Mouse (Mus musculus) hindbrain, embryonic 12.5 days (tissue): ENCODE measurements around the gene Ift46. TPM values are rescaled to one million over a fixed set of nuclear protein-coding genes. Genes with fewer than 3 reads are reported as not detected.
"Not testable (repeated sequence)": the region's sequence is repeated elsewhere in the genome, so short reads cannot be mapped to it uniquely, and the experiment has no call there.

Source experiments
- ATAC-seq: fragments of 200-750 bp; cut with Nextera tagmentation; 2 replicates; pipeline ENCODE4 v1.8.0; 2017; ENCODE audit warnings: moderate TSS enrichment; ENCODE audit not compliant: low FRiP score
- H3K27ac ChIP-seq: fragments of 300-500 bp; sonication (generic); 2 replicates; pipeline ENCODE4 v1.5.1; 2016; ENCODE audit warnings: mild to moderate bottlenecking
- H3K27me3 ChIP-seq: fragments of 300-500 bp; sonication (generic); 2 replicates; pipeline ENCODE4 v1.6.1; 2016; ENCODE audit warnings: mild to moderate bottlenecking
- H3K36me3 ChIP-seq: fragments of 300-500 bp; sonication (generic); 2 replicates; pipeline ENCODE4 v1.6.1; 2016; ENCODE audit warnings: mild to moderate bottlenecking
- H3K4me1 ChIP-seq: fragments of 300-500 bp; sonication (generic); 2 replicates; pipeline ENCODE4 v1.6.1; 2016
- H3K4me2 ChIP-seq: fragments of 300-500 bp; sonication (generic); replicated peaks from 2 replicates; pipeline ENCODE4 v1.6.1; 2016; ENCODE audit warnings: mild to moderate bottlenecking
- H3K4me3 ChIP-seq: fragments of 300-500 bp; sonication (generic); 2 replicates; pipeline ENCODE4 v1.5.1; 2016; ENCODE audit warnings: mild to moderate bottlenecking
- H3K9ac ChIP-seq: fragments of 300-500 bp; sonication (generic); 2 replicates; pipeline ENCODE4 v1.6.1; 2016; ENCODE audit warnings: mild to moderate bottlenecking, moderate library complexity
- H3K9me3 ChIP-seq: fragments of 300-500 bp; sonication (generic); replicated peaks from 2 replicates; pipeline ENCODE4 v1.6.1; 2016; ENCODE audit warnings: mild to moderate bottlenecking
- WGBS: fragments of 180-500 bp; shearing (Covaris S2); methylation state at CpG from one replicate; pipeline ENCODE4 v1.1.7; 2016; 5-methylcytosine and 5-hydroxymethylcytosine counted together
- polyA plus RNA-seq: library from polyadenylated mRNA; unstranded; fragments of >200 nt; fragmentation: Nextera tagmentation; extraction: Ambion mirVana; gene quantifications from 2 replicates; pipeline ENCODE4 v1.2.1, GENCODE M21; 2016

Gene Ift46
- polyA plus RNA-seq, 1 experiment from 2014 or later, result 153 TPM

DNA sequence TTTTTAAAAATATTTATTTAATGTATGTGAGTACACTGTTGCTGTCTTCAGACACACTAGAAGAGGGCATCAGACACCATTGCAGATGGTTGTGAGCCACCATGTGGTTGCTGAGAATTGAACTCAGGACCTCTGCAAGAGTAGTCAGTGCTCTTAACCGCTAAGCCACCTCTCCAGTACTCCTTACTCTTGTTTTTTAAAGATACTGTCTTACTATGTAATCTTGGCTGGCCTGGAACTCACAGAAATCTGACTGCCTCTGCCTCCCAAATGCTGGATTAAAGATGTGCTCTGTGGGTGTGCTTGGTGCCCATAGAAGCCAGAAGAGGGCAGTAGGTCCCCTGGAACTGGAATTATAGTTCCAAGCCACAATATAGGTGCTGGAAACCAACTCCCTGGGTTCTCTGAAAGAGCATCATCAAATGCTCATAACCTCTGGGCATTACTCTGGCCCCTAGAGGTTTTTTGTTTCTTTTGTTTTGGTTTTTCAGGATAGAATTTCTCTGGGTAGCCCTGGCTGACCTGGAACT lies 27.0 kb upstream of the Ift46 start:
- 87% methylated on average over 1 of the region's 1 CpGs for WGBS
- Histone ChIP-seq H3K4me1 (peaks cover 2% of the 10 kb centered on the region; the same call in 1 of the 2 replicates), H3K27ac (no peak overlapping the region), H3K9ac (no peak overlapping the region), H3K9me3 (no peaks in the 10 kb centered on the region), H3K4me2 (no peak overlapping the region), H3K27me3 (no peaks in the 10 kb centered on the region), H3K36me3 (peaks cover 44% of the 10 kb centered on the region), H3K4me3 (no peak overlapping the region)
- ATAC-seq, result no peak

DNA sequence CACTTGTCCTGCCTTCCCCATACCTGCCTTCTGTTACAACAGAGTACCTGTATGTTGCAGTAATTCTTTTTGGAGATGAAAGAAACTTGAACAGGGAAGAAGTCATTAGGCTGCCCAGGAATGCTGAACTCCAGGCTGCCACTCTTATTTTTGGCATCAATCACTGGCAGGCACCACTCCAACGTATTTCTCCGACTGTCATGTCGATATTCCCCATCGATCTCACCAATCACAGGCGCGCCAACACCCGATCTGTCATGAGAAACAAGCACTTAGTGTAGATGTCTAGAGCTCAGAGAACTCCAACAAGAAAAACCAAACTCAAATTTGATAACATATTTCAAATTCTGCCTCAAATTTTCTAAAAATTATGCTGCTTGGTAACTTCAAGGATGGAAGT lies 22.3 kb upstream of the Ift46 start:
- H3K36me3 ChIP-seq, result peaks cover 78% of the 10 kb centered on the region
- 96% methylated on average over 7 of the region's 7 CpGs for WGBS
- no peaks in the 10 kb centered on the region for H3K27me3 ChIP-seq
- H3K9ac ChIP-seq, result no peak overlapping the region
- H3K4me1 ChIP-seq, result no peaks in the 10 kb centered on the region
- H3K27ac ChIP-seq, result no peak overlapping the region
- no peak for ATAC-seq
- no peak overlapping the region for H3K4me3 ChIP-seq
- H3K9me3 ChIP-seq, result no peaks in the 10 kb centered on the region
- no peak overlapping the region for H3K4me2 ChIP-seq

DNA sequence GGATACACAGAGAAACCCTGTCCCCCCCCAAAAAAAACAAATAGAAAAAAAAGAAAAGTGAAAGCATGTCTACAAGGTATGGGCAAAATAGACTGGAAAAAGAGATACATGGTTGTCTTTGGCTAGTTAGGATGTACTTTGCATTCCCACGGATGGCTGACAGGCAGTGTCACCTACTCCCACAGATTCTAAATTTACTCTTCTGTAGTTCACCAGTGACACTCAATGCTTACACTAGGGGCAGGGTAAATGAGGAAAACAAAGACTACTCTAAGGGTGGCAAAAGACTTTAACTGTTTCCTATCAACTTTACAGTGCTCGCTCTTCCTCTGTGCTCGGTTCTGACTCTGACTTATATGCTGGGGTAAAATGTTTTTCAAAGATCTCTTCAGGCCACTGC lies 21.0 kb upstream of the Ift46 start:
- H3K9ac ChIP-seq, result no peak overlapping the region
- no peaks in the 10 kb centered on the region for H3K9me3 ChIP-seq
- H3K36me3 ChIP-seq, result peaks cover 82% of the 10 kb centered on the region
- no peak overlapping the region for H3K27ac ChIP-seq
- H3K4me3 ChIP-seq, result no peak overlapping the region
- no peaks in the 10 kb centered on the region for H3K4me1 ChIP-seq
- ATAC-seq, result no peak
- H3K27me3 ChIP-seq, result no peaks in the 10 kb centered on the region
- H3K4me2 ChIP-seq, result no peak overlapping the region
- WGBS, result 97% methylated on average over 3 of the region's 3 CpGs

DNA sequence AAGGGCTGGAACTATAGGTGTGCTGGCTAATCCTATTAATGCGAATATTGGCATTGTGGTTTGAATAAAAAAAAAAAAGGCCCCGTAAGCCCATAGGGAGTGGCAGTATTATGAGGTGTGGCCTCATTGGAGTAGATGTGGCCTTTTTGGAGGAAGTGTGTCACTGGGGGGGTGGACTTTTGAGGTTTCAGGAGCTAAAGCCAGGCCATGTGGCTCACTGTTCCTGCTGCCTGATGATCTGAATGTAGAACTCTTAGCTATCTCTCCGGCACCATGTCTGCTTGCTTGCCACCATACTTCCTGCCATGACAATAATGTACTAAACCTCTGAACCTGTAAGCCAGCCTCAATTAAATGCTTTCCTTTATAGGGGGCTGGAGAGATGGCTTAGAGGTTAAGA lies 20.4 kb upstream of the Ift46 start:
- Histone ChIP-seq H3K36me3 (peaks cover 85% of the 10 kb centered on the region), H3K4me1 (no peaks in the 10 kb centered on the region), H3K27me3 (no peaks in the 10 kb centered on the region), H3K4me3 (no peak overlapping the region), H3K9ac (no peak overlapping the region), H3K9me3 (no peaks in the 10 kb centered on the region), H3K27ac (no peak overlapping the region), H3K4me2 (no peak overlapping the region)
- no peak for ATAC-seq
- WGBS, result 96% methylated on average over 3 of the region's 3 CpGs

DNA sequence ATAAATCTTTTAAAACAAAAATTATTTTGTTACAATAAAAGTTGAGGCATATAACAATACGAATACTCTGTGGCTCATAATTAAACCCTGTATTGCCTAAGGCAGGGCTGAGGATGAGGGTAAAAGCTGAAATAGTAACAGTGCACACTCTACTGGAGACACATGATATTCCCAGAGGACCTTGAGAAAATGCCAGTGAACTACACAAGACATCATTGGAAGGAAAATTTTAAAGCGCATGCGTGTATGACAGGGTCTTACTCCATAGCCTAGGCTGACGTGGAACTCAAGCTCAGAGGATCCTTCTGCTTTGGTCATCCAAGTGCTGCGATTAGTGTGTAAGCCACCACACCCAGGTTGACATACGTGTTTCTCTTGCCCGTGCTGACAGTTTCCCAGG lies 19.2 kb upstream of the Ift46 start:
- Histone ChIP-seq H3K4me1 (no peaks in the 10 kb centered on the region), H3K4me2 (no peak overlapping the region), H3K27me3 (no peaks in the 10 kb centered on the region), H3K36me3 (peaks cover 83% of the 10 kb centered on the region), H3K4me3 (no peak overlapping the region), H3K9ac (no peak overlapping the region), H3K27ac (no peak overlapping the region), H3K9me3 (no peaks in the 10 kb centered on the region)
- 88% methylated on average over 7 of the region's 7 CpGs for WGBS
- ATAC-seq, result no peak

DNA sequence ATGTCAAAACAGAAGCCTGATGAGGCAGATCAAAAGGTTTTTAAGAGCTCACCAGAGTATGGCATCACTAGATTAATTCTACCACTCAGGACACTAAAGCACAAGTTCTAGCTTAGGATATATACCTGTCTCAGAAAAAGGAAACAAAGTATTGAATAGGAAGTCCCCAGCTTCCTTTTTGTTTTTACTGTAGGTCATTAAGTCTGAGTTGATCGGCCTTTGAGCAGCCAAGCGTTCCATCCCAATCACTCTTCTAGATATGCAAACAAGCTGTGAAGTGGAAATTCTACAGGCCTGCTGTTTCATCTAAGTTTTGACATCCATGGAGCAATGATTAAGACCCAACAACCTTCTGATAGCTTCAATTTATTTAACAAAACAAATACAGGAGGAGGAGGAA lies 6.8 kb upstream of the Ift46 start:
- H3K27ac ChIP-seq, result no peak overlapping the region
- H3K9me3 ChIP-seq, result no peaks in the 10 kb centered on the region
- H3K9ac ChIP-seq, result no peak overlapping the region
- no peaks in the 10 kb centered on the region for H3K27me3 ChIP-seq
- H3K4me2 ChIP-seq, result no peak overlapping the region
- peaks cover 22% of the 10 kb centered on the region for H3K36me3 ChIP-seq
- 90% methylated on average over 2 of the region's 2 CpGs for WGBS
- peaks cover 8% of the 10 kb centered on the region for H3K4me1 ChIP-seq
- no peak for ATAC-seq
- no peak overlapping the region for H3K4me3 ChIP-seq

DNA sequence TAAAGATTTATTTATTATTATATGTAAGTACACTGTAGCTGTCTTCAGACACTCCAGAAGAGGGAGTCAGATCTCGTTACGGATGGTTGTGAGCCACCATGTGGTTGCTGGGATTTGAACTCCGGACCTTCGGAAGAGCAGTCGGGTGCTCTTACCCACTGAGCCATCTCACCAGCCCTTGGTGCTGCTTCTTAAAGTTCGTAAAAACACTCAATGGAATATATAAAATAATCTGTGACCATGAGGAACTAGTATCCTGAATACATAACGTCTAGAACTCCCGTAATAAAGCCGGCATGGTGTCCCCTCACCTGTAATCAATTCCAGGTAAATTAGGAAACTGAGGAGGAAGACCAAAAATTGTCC lies 304 bp downstream of the Ift46 start:
- not testable (repeated sequence) for H3K9ac ChIP-seq, H3K27ac ChIP-seq, H3K36me3 ChIP-seq, H3K27me3 ChIP-seq, ATAC-seq, H3K9me3 ChIP-seq
- Histone ChIP-seq H3K4me1 (peaks cover 17% of the 10 kb centered on the region), H3K4me3 (peak overlapping the region; percentile 82), H3K4me2 (peak overlapping the region; percentile 87; the same call in 1 of the 2 replicates)
- 48% methylated on average over 7 of the region's 9 CpGs for WGBS

DNA sequence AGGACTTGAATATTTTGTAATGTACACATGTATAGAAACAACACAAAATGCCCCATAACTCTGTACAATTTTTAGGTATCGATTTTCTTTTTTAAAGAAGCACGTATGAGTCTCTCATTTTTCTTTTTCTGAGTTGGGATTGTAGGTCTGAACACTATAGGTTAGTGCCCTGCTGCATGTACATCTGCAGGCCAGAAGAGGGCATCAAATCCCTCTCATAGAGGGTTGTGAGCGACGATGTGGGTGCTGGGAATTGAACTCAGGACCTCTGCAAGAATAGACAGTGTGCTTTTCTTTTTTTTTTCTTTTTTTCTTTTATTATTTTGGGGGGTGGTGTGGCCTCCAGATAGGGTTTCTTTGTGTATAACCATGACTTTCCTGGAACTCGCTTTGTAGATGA lies 3.7 kb downstream of the Ift46 start:
- no peak overlapping the region for H3K4me3 ChIP-seq
- H3K27ac ChIP-seq, result no peak overlapping the region
- no peak overlapping the region for H3K9ac ChIP-seq
- peaks cover 15% of the 10 kb centered on the region for H3K4me1 ChIP-seq
- WGBS, result 94% methylated on average over 5 of the region's 5 CpGs
- ATAC-seq, result no peak
- no peak overlapping the region for H3K4me2 ChIP-seq
- peaks cover 10% of the 10 kb centered on the region; the same call in 1 of the 2 replicates for H3K36me3 ChIP-seq
- no peaks in the 10 kb centered on the region for H3K9me3 ChIP-seq
- H3K27me3 ChIP-seq, result no peaks in the 10 kb centered on the region

DNA sequence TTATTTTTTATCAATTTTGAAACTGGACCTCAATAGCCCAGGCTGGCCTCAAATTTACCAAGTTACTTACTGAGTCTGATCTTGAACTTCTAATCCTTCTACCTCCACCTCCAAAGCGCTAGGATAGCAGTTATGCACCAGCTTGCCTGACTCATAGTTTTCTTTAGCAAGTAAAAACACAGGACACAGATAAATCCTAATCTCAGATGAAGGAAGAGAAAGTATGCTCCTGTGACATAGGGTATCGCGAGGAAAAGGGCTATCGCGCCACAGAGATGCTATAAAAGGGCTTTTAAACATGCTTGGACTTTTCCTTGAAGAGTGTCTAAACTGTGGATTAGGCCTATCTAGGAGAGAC lies 4.7 kb downstream of the Ift46 start:
- no peak overlapping the region for H3K27ac ChIP-seq

DNA sequence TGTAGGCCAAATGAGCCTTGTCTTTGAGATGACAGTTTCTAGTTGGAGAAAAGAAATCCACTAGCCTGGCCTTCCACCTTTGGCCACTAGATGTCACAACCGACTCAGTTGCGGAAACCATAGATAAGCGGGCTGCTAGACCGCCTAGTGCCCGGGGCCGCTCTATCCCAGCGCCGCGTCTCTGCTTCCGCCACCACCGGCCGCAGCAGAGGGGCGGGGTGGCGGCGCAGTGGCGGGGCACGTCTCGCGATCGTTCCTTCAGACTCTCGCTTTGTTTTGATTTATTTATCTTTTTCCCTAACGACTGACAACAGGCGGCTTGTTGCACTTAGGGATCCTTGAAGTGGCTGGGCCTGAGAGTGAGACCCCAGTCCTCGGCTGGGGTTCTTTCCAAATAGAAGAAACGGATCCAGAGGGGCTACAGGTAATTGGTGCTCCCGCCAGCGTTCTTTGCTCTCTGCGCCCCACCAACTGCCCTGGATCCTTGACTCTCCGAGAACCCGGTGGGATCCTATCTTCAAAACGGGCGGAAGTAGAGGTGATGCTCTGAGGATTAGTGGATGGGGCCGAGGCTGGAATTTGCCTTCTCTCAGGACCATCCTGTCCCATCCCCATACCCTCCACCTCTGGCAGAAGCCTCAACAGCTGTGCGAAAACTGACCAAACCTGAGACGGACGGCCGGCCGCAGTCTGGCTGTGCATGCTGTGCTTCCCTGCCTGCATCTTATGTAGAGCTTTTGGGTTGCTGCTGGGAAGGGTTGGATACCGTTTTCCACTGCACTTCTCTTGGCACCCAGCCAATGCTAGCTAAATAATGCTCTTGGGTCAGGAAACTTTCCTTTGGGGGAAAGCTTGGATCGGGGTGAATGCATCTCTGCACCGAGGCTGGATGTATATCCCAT lies 5.3 kb downstream of the Ift46 start:
- H3K27ac ChIP-seq, result peak overlapping the region; percentile 89
- no peaks in the 10 kb centered on the region for H3K27me3 ChIP-seq
- peak; percentile 98 for ATAC-seq
- H3K9me3 ChIP-seq, result no peaks in the 10 kb centered on the region
- H3K36me3 ChIP-seq, result peaks cover 10% of the 10 kb centered on the region; the same call in 1 of the 2 replicates
- WGBS, result under 1% methylated on average over 41 of the region's 41 CpGs
- peak overlapping the region; percentile 68 for H3K4me2 ChIP-seq
- peak overlapping the region; percentile 62 for H3K4me3 ChIP-seq
- peaks cover 8% of the 10 kb centered on the region for H3K4me1 ChIP-seq
- H3K9ac ChIP-seq, result peak overlapping the region; percentile 79

More for the DNA sequence above, 4.7 kb downstream of the Ift46 start:
- peaks cover 8% of the 10 kb centered on the region for H3K4me1 ChIP-seq
- no peak overlapping the region for H3K9ac ChIP-seq
- H3K4me3 ChIP-seq, result 0 out of 2 replicates have a peak overlapping the region, but pooled peaks have one; percentile 62
- 28% methylated on average over 5 of the region's 5 CpGs for WGBS
- peaks cover 10% of the 10 kb centered on the region; the same call in 1 of the 2 replicates for H3K36me3 ChIP-seq
- no peaks in the 10 kb centered on the region for H3K9me3 ChIP-seq
- H3K4me2 ChIP-seq, result no peak overlapping the region
- no peaks in the 10 kb centered on the region for H3K27me3 ChIP-seq
- ATAC-seq, result no peak; the same call in 1 of the 2 replicates

DNA sequence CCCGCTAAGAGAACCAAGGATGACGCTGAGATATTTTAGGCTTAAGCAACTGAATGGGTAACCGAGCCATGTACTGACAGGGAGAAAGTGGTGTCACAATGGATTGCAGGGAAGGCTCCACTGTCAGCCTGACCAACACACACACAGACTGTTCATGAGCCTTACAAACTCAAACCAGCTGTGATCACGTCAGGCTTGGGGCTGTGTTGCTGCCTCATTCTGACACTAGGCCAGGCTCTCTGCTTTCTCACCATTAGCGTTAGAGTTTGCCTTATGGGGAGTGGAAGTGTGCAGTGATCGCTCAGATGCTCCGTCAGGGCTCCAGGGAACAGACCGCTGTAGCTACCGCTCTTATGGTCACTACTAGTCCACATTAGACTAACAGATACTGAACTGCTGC lies 25.1 kb downstream of the Ift46 start:
- Histone ChIP-seq H3K27ac (no peak overlapping the region), H3K9me3 (no peaks in the 10 kb centered on the region), H3K9ac (no peak overlapping the region), H3K4me2 (no peak overlapping the region), H3K27me3 (peaks cover under 1% of the 10 kb centered on the region; the same call in 1 of the 2 replicates), H3K4me1 (no peaks in the 10 kb centered on the region), H3K36me3 (peaks cover 50% of the 10 kb centered on the region), H3K4me3 (no peak overlapping the region)
- ATAC-seq, result no peak
- 77% methylated on average over 9 of the region's 9 CpGs for WGBS

DNA sequence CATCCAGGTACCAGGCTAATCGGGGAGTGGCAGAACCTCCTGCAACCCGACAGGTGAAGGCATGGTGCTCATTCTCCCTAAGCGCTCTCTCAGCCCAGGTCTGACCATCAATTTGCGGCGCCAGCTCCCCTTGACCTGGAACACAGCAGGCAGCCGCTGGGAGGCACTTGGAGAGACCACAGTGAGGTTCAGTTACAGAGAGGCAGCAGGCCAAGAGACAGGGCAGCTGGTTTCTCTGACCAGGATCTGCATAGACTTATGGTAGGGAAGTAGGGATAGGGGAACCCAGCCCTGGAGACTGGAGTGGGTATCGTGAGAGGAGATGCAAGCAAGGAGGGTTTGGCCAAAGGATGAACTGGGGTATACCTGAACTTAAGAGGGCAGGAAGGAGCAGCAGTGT lies 30.6 kb downstream of the Ift46 start:
- WGBS, result 44% methylated on average over 7 of the region's 7 CpGs
- H3K36me3 ChIP-seq, result no peaks in the 10 kb centered on the region
- no peak overlapping the region for H3K9ac ChIP-seq
- H3K4me2 ChIP-seq, result peak overlapping the region; percentile 87
- no peak for ATAC-seq
- no peak overlapping the region for H3K27ac ChIP-seq
- H3K4me1 ChIP-seq, result peaks cover 11% of the 10 kb centered on the region
- no peaks in the 10 kb centered on the region for H3K9me3 ChIP-seq
- peaks cover 22% of the 10 kb centered on the region for H3K27me3 ChIP-seq
- peak overlapping the region; percentile 46 for H3K4me3 ChIP-seq
